ENCODE assay signal across 9 mouse cellular contexts in genomic region chr6:53696471-53696870, GRCm38 (mm10).
"Had no signal": no experiment of that assay in that cellular context is flagged by ENCODE, and none has a peak within 500 bp of the region (broad histone marks: within the 10 kb centered on the region; RNA-seq: fewer than 3 reads in every experiment).

No protein-coding gene starts in this region.

- H3K36me3 ChIP-seq: neural tube, embryonic 12.5 days had no signal

- H3K4me2 ChIP-seq: limb, embryonic 12.5 days; neural tube, embryonic 12.5 days had no signal

- H3K9me3 ChIP-seq: limb, embryonic 12.5 days; neural tube, embryonic 12.5 days had no signal

- DNase-seq: kidney, postnatal 10 days; layer of hippocampus, postnatal 36 days; lung, adult 18-20 months; thymus, postnatal 4 days had no signal

- H3K9ac ChIP-seq: limb, embryonic 12.5 days; liver, embryonic 14.5 days; neural tube, embryonic 12.5 days had no signal

- H3K27me3 ChIP-seq: limb, embryonic 12.5 days; neural tube, embryonic 12.5 days had no signal

- H3K4me3 ChIP-seq: limb, embryonic 12.5 days; myocyte; neural tube, embryonic 12.5 days had no signal

- H3K27ac ChIP-seq: limb, embryonic 12.5 days; liver, embryonic 14.5 days; neural tube, embryonic 12.5 days; stomach, postnatal 0 days had no signal
